Comparison of ENCODE assay signal across 14 mouse cellular contexts in the genomic region with DNA sequence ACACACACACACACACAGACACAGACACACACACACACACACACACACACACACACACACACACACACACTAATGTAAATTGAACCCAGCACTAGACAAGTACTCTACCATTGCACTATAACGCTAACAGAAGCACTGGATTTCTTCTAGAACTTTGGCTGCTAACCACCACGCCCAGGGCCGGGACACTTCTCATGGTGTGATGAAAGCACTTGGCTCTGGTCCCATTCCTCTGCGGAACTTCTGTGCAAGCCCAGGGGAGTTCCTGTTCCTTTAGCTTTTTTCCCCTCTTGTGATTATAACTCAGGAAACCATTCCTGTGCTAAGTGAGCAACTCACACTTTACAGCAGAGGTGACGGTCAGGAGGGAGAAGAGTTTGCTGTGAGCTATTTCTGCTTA. TPM values are rescaled to one million over a fixed set of nuclear protein-coding genes. Genes with fewer than 3 reads are reported as not detected.
A peak's percentile ranks its signal among the peaks of the same experiment; 100 is the strongest.
DNase-seq lines count a peak whose midpoint lies in the region; ATAC-seq and TF ChIP-seq lines count a peak whose summit lies in the region.
"Had no signal": no experiment of that assay in that cellular context is flagged by ENCODE, and none has a peak within 500 bp of the region (broad histone marks: within the 10 kb centered on the region; RNA-seq: fewer than 3 reads in every experiment).

No protein-coding gene starts in this region.

- no peak for DNase-seq in forebrain, postnatal 0 days
- DNase-seq in MEL (ENCODE audit: low read depth, low spot score), result peak; percentile 63
- peak; percentile 42 to 56 for DNase-seq in heart, adult 9 months (ENCODE audit: low spot score in 2 of 2)
- DNase-seq in lung, embryonic 14.5 days, result peak; percentile 89
- no peak for DNase-seq in layer of hippocampus, postnatal 10 days (ENCODE audit: low spot score in 2 of 2)
- no peak for DNase-seq in testis, postnatal 10 days (ENCODE audit: low spot score)
- DNase-seq in urinary bladder, postnatal 10 days (ENCODE audit: low spot score), result no peak

- no peak for TF ChIP-seq RAD21 in MEL (IDR thresholded peaks at IDR 0.05; ENCODE audit: low read depth, low read length)

- H3K79me2 ChIP-seq in MEL (ENCODE audit: control insufficient read depth, insufficient read depth, low read length, poor library complexity), result no peaks in the 10 kb centered on the region

- ATAC-seq in forebrain, embryonic 12.5 days (ENCODE audit: low FRiP score), result no peak
- ATAC-seq in forebrain, postnatal 0 days, result no peak
- ATAC-seq in lung, embryonic 14.5 days (ENCODE audit: insufficient read depth), result peak; percentile 27; the same call in 1 of the 2 replicates

- no peaks in the 10 kb centered on the region for H3K36me3 ChIP-seq in forebrain, embryonic 12.5 days (replicated peaks)
- H3K36me3 ChIP-seq in forebrain, postnatal 0 days (ENCODE audit: insufficient read depth), result no peaks in the 10 kb centered on the region
- H3K36me3 ChIP-seq in MEL (ENCODE audit: control insufficient read depth in 1 of 2, insufficient read depth in 2 of 2, low read length in 2 of 2), result peaks cover 0 to 3% of the 10 kb centered on the region in 2 experiments; a peak in 2 of 4 replicates
- no peaks in the 10 kb centered on the region for H3K36me3 ChIP-seq in lung, embryonic 14.5 days (ENCODE audit: insufficient read depth)
- H3K36me3 ChIP-seq: hindbrain, embryonic 13.5 days; limb, embryonic 15.5 days; neural tube, embryonic 13.5 days had no signal

- H3K9me3 ChIP-seq in forebrain, embryonic 12.5 days, result no peaks in the 10 kb centered on the region
- H3K9me3 ChIP-seq in forebrain, postnatal 0 days (ENCODE audit: low read length), result no peaks in the 10 kb centered on the region
- no peaks in the 10 kb centered on the region for H3K9me3 ChIP-seq in MEL (replicated peaks; ENCODE audit: insufficient read depth, low read length)
- H3K9me3 ChIP-seq in lung, embryonic 14.5 days (ENCODE audit: low read depth, low read length), result no peaks in the 10 kb centered on the region
- H3K9me3 ChIP-seq: hindbrain, embryonic 13.5 days; limb, embryonic 15.5 days; neural tube, embryonic 13.5 days had no signal

- 76% methylated on average over 5 of the region's 5 CpGs for WGBS in forebrain, embryonic 12.5 days
- 42% methylated on average over 5 of the region's 5 CpGs for WGBS in forebrain, postnatal 0 days
- WGBS in lung, embryonic 14.5 days, result 18% methylated on average over 5 of the region's 5 CpGs

- H3K4me3 ChIP-seq in forebrain, embryonic 12.5 days (replicated peaks), result no peak overlapping the region
- H3K4me3 ChIP-seq in forebrain, postnatal 0 days (ENCODE audit: low read depth, low read length), result no peak overlapping the region
- H3K4me3 ChIP-seq in MEL (ENCODE audit: control insufficient read depth in 1 of 2, insufficient read depth in 1 of 2, low read depth in 2 of 2, low read length in 2 of 2), result no peak overlapping the region
- H3K4me3 ChIP-seq in lung, embryonic 14.5 days (ENCODE audit: low read depth, low read length), result no peak overlapping the region
- H3K4me3 ChIP-seq: hindbrain, embryonic 13.5 days; limb, embryonic 15.5 days; neural tube, embryonic 13.5 days had no signal

- H3K4me1 ChIP-seq in forebrain, embryonic 12.5 days, result peaks cover 19% of the 10 kb centered on the region
- H3K4me1 ChIP-seq in forebrain, postnatal 0 days (ENCODE audit: insufficient read depth), result 0 out of 2 replicates have a peak, but pooled peaks cover 3% of the 10 kb centered on the region
- H3K4me1 ChIP-seq in MEL (ENCODE audit: control insufficient read depth in 1 of 2, insufficient read depth in 2 of 2, low read length in 2 of 2), result peaks cover 0 to 10% of the 10 kb centered on the region in 2 experiments; a peak in 2 of 4 replicates
- no peaks in the 10 kb centered on the region for H3K4me1 ChIP-seq in lung, embryonic 14.5 days (ENCODE audit: insufficient read depth)
- H3K4me1 ChIP-seq: limb, embryonic 15.5 days had no signal

- peaks cover 16% of the 10 kb centered on the region for H3K27me3 ChIP-seq in forebrain, embryonic 12.5 days
- no peaks in the 10 kb centered on the region; the same call in 1 of the 2 replicates for H3K27me3 ChIP-seq in forebrain, postnatal 0 days (ENCODE audit: insufficient read depth, low read length)
- no peaks in the 10 kb centered on the region for H3K27me3 ChIP-seq in MEL (ENCODE audit: control insufficient read depth in 1 of 2, insufficient read depth in 2 of 2, low read length in 2 of 2)
- no peaks in the 10 kb centered on the region for H3K27me3 ChIP-seq in lung, embryonic 14.5 days (ENCODE audit: insufficient read depth, low read length)
- H3K27me3 ChIP-seq: limb, embryonic 15.5 days had no signal

- no peak overlapping the region for H3K4me2 ChIP-seq in forebrain, embryonic 12.5 days
- no peak overlapping the region for H3K4me2 ChIP-seq in forebrain, postnatal 0 days (ENCODE audit: low read depth)
- no peak overlapping the region for H3K4me2 ChIP-seq in lung, embryonic 14.5 days
- H3K4me2 ChIP-seq: hindbrain, embryonic 13.5 days; limb, embryonic 15.5 days; neural tube, embryonic 13.5 days had no signal

- no peak for TF ChIP-seq CTCF in forebrain, postnatal 0 days (IDR thresholded peaks at IDR 0.05; ENCODE audit: low read depth)
- TF ChIP-seq CTCF in MEL (IDR thresholded peaks at IDR 0.05 in 2 of 3, conservative IDR thresholded peaks at IDR 0.05 in 1 of 3; ENCODE audit: control insufficient read depth in 1 of 3, insufficient read depth in 1 of 3, low read depth in 2 of 3, low read length in 3 of 3, poor library complexity in 1 of 3, severe bottlenecking in 1 of 3), result no peak
- TF ChIP-seq CTCF in lung, embryonic 14.5 days (IDR thresholded peaks at IDR 0.05; ENCODE audit: low read depth), result no peak

- no peak for TF ChIP-seq EP300 in MEL (IDR thresholded peaks at IDR 0.05; ENCODE audit: low read depth in 1 of 2, low read length in 2 of 2)

- TF ChIP-seq POLR2A in MEL (IDR thresholded peaks at IDR 0.05; ENCODE audit: control insufficient read depth in 1 of 2, insufficient read depth in 1 of 2, low read depth in 1 of 2, low read length in 2 of 2, poor library complexity in 1 of 2), result no peak

- H3K9ac ChIP-seq in forebrain, embryonic 12.5 days, result no peak overlapping the region
- H3K9ac ChIP-seq in forebrain, postnatal 0 days, result no peak overlapping the region
- no peak overlapping the region for H3K9ac ChIP-seq in MEL (ENCODE audit: control insufficient read depth, low read depth, low read length, poor library complexity, severe bottlenecking)
- H3K9ac ChIP-seq in lung, embryonic 14.5 days, result no peak overlapping the region
- H3K9ac ChIP-seq: hindbrain, embryonic 13.5 days; limb, embryonic 15.5 days; neural tube, embryonic 13.5 days had no signal

- 0 out of 2 replicates have a peak overlapping the region, but pooled peaks have one; percentile 5 for H3K27ac ChIP-seq in forebrain, embryonic 12.5 days
- H3K27ac ChIP-seq in forebrain, postnatal 0 days (ENCODE audit: low read depth, low read length), result no peak overlapping the region
- no peak overlapping the region for H3K27ac ChIP-seq in MEL (ENCODE audit: control insufficient read depth, low read depth, low read length)
- no peak overlapping the region; the same call in 1 of the 2 replicates for H3K27ac ChIP-seq in lung, embryonic 14.5 days (ENCODE audit: low read depth)
- H3K27ac ChIP-seq: hindbrain, embryonic 13.5 days; limb, embryonic 15.5 days; neural tube, embryonic 13.5 days had no signal

TF ChIP-seq in MEL, 35 proteins besides CTCF, POLR2A, EP300 and RAD21:
- TF ChIP-seq ZC3H11A (IDR thresholded peaks at IDR 0.05; ENCODE audit: low read depth, low read length) (no peak), RCOR1 (IDR thresholded peaks at IDR 0.05; ENCODE audit: low read depth, low read length) (no peak), ELF1 (IDR thresholded peaks at IDR 0.05; ENCODE audit: low read depth, low read length) (no peak), POLR2AphosphoS5 (IDR thresholded peaks at IDR 0.05; ENCODE audit: borderline replicate concordance, low read depth, low read length) (no peak), UBTF (IDR thresholded peaks at IDR 0.05; ENCODE audit: borderline replicate concordance, insufficient read depth, low read depth, low read length) (no peak), USF1 (IDR thresholded peaks at IDR 0.05; ENCODE audit: low read depth, low read length) (no peak), TBP (IDR thresholded peaks at IDR 0.05; ENCODE audit: low read depth, low read length) (no peak), USF2 (IDR thresholded peaks at IDR 0.05; ENCODE audit: borderline replicate concordance in 1 of 2, insufficient read depth in 1 of 2, low read depth in 1 of 2, low read length in 2 of 2) (no peak), MAZ (IDR thresholded peaks at IDR 0.05; ENCODE audit: low read depth, low read length) (no peak), ETS1 (IDR thresholded peaks at IDR 0.05; ENCODE audit: low read depth, low read length) (no peak), ZKSCAN1 (IDR thresholded peaks at IDR 0.05; ENCODE audit: low read depth, low read length) (no peak)

RNA-seq across cellular contexts. Expression of gene Cdhr3, which starts 9.3 kb away (rescaled TPM):
- 0.13 and 0.18 TPM in 2 replicates for polyA plus RNA-seq in forebrain, embryonic 12.5 days (2016; fragmentation: Nextera tagmentation; extraction: Ambion mirVana)
- 0.54 and 0.81 TPM in 2 replicates for total RNA-seq in forebrain, postnatal 0 days (2014; rRNA removed)
- 0.62 and 0.85 TPM in 2 replicates for polyA plus RNA-seq in forebrain, postnatal 0 days (2015; fragmentation: Nextera tagmentation; extraction: Ambion mirVana)
- total RNA-seq in MEL (2012; rRNA removed), result not detected in 2 replicates
- polyA plus RNA-seq in MEL (2012; ENCODE audit: insufficient read depth in 1 of 2, insufficient read length in 2 of 2, low read depth in 1 of 2, low replicate concordance in 2 of 2, missing spikeins in 1 of 2), result not detected
- not detected in 2 replicates for polyA plus RNA-seq in lung, embryonic 14.5 days (2014; fragmentation: Nextera tagmentation; extraction: Ambion mirVana)
- 1 to 10 TPM; 1.2 to 2.5 TPM for total RNA-seq in layer of hippocampus, postnatal 10 days (2021)
- total RNA-seq: adrenal gland, adult 18-20 months had no signal
- polyA plus RNA-seq: C2C12; embryonic facial prominence, embryonic 11.5 days had no signal

Comparison
In these comparisons a context has a peak if more than half of its experiments do, and no peak if none do; other contexts are left out.
1. DNase-seq: peak in MEL (single experiment), heart, adult 9 months (2 of 2) and lung, embryonic 14.5 days (single experiment); none in forebrain, postnatal 0 days (single experiment), layer of hippocampus, postnatal 10 days (0 of 2), testis, postnatal 10 days (single experiment) and urinary bladder, postnatal 10 days (single experiment).